Mouse (Mus musculus) mouse embryonic stem cell (cell line): ENCODE measurements around the gene Copg2.
"Not testable (repeated sequence)": the region's sequence is repeated elsewhere in the genome, so short reads cannot be mapped to it uniquely, and the experiment has no call there.

ENCODE experiments used
- in situ Hi-C, 2 experiments: fragments of 300-500 bp; cut with MboI; formaldehyde crosslinking; loops; 1 replicate in 1 of 2; 3 replicates in 1 of 2; pipeline ENCODE4 v1.14.3; 2019 to 2020; ENCODE audit warnings: low sequenced_read_pairs in 2 of 2, low pct_unique_long_range_greater_than_20kb in 1 of 2, mixed read lengths in 1 of 2; ENCODE audit not compliant: unreplicated experiment in 1 of 2

Gene Copg2

DNA sequence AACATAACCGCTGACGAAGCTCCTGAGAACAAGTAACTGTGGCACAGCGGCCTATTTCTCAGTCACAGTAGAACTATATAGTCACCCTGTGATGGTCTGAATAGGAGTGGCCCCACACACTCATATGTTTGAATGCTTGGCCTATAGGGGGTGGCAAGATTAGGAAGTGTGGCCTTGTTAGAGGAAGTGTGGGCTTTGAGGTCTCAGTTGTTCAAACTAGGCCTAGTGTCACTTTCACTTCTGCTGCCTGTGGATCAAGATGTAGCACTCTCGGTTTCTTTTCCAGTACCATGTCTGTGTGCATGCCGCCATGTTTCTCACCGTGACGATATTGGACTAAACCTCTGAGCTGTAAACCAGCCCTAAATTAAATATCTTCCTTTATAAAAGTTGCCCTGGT, 40.6 kb downstream of the Copg2 start:
- in situ Hi-C loops, result no loop called here

DNA sequence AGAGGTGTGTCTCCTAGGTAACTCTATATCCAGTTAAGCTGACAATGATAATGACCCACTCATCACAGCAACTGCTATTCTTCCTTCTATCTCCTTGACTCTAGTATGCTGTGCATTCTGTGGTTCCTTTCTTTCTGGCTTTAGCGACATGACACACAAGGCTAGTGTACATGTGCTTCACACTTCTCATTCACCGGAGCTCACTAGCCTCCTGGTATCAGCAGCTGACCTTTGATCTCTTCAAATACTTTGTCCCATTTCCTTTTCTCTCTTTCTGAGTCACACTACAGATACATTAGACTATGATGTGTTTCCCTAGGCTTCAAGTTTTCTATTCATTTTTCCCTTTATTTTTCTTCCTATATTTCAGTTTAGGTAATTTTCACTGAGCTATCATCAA, 41.4 kb downstream of the Copg2 start:
- in situ Hi-C loops, result no loop called here

GRCm38 (mm10) chr6:30849818-30850217, 46.8 kb downstream of the Copg2 start:
- in situ Hi-C loops, result no loop called here

GRCm38 (mm10) chr6:30832241-30832640, 64.4 kb downstream of the Copg2 start:
- in situ Hi-C loops, result no loop called here

DNA sequence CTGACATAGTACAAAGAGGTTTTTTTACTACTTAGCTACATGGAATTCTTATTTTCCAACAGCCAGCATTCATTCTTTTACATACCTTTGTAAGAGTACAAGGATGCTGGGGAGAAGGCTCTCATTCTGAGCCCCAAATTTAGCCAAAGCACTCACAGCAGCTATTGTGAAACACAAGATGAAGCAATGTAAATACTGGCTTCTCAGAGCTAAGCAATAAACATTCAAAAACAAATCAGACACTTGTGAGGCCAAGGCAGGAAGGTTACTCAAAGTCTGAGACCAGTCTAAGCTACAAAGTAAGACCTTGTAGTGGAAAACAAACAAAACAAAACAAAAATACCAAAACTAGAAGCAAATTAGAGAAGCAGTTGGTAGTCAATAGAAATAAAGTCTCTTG, 83.0 kb downstream of the Copg2 start:
- in situ Hi-C loops, result no loop called here

GRCm38 (mm10) chr6:30805053-30805752, 91.4 kb downstream of the Copg2 start:
- in situ Hi-C loops, result no loop called here

DNA sequence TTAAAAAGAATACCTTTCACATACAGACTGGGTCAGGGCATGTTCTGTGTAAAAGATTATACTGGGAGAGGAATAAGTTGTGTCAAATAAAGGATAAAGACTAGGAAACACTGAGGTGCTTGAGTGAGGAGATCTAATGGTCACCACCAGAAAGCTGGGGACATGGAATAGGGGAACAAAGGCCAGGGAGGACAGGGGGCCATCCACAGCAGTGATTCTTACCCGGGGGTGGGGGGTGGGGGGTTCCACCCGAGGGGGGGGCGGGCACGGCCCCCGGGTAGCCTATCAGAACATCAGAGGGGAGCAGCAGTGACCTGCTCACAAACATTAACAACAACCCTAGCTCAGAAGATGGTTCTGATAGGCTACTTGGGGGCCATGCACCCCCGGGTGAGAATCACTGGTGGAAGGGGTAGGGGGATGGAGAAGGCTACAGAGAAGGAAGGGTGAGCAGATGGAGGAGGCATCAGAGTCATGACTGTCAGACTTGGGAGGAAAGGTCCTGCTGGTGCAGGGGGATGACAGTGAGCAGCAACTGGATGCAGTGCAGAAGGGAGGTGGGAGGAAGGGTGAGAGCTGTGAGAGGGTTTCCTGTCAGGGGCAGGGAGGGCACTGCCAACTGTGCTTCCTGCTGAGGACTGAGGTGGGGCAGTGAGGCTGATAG, 92.1 kb downstream of the Copg2 start:
- in situ Hi-C loops, result not testable (repeated sequence)

GRCm38 (mm10) chr6:30802915-30803314, 93.7 kb downstream of the Copg2 start:
- in situ Hi-C loops, result not testable (repeated sequence)

DNA sequence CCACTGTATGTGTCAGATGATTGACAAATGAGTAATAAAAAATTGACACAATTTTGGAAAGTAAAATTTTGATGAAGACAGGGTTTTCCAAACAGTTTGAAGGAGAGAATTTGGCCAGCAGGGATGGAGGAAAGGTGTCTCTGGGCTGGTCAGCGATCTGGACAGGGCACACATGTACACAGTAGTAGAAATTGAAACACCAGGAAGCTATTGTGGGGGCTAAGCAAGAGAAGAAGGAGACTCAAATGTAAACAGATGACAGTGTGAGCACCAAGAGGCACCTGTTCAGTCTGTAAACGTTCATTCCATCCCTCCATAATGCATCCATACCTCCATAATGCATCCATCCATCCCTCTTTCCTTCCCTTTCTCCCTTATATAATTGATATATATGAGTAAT, 145.4 kb downstream of the Copg2 start:
- in situ Hi-C loops, result no loop called here

DNA sequence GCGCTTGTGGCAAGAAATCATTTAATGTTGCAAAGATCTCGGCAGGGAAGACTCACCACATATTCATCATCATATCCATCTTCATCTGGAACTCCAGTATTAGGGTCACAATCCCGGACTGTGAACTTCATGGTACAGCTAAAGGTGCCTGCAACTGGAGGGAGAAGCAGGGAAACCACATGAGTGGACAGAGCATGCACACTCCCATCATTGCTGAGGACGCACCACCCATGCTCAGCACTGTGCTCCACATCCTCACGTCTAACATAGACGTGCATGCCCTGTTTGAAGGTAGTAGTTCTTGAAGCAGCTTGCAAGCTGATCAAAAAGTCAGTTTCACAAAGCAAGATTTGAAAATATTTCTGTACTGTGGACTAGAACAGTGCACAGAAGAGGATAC, 146.1 kb downstream of the Copg2 start:
- in situ Hi-C loops, result no loop called here

DNA sequence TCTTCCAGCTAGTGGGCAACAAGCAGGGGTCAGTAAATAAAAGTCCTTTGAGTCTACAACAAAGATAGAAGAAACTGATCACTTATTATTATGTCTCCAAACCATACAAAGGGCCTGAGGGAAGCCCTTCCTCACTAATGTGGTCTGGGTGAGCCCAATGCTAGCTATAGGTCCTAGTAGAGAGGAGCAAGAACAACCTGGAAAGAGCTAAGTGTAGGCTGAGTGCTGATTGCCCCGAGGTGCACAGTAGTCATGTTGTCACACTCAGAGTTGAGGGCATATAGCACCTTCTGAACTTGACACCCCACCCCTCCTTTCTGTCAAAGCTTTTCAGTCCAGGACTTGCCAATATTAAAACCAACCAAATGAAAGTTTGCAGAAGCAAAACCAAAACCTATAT, 146.7 kb downstream of the Copg2 start:
- in situ Hi-C loops, result no loop called here

DNA sequence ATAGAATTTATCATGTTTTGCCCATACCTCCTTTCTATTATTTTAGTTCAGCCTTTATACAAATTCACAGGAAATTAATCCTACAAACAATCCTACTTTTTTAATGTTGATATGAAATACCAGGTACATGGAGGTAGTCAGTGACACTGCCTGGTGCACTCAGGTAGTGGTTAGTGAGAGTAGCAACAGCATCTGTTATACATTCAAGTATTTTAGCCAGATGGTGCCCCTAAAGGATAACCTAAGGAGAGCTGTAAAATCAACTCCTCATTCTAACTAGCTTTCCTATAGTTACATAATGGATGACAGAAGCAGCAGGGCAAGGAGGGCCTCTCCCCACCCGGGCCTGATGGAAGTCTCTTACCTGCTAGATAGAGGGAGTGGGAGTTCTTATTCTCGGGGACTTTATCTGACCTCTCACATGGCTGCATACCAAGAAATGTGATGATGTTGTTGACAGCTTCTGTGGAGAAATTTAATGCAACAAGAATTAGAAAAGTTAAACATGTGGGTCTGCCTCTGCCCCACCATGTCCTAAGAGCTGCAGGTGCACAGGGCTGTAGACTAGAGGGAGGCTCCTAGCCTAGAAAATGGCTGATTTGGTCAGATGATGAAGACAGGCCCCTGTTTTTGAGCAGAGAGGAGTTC, 147.4 kb downstream of the Copg2 start:
- in situ Hi-C loops, result no loop called here

DNA sequence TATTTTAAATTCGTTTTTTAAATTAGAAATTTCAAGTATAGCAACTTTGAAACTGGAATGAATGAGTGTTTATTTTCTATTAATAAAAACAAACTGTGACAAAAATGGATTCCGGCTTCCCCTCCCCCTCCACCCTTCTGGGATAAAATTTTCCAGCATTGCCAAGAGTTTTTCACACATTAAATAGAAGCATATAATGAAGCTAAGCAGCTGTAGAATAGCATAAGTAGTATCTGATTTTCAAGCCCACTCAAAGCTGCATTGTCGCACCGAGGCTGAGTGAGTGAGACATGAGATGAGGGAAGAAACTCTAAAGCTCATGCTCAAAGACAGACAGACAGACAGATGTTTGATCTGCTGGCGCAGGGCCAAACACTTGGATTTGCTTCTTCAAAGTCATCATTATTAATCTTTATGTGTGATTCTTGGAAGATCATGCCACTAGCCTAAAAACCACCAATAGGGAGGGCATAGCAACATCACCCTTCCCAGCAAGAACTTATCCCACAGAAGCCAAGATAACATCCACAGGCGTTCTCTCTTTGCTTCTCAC, 148.2 kb downstream of the Copg2 start:
- in situ Hi-C loops, result no loop called here

DNA sequence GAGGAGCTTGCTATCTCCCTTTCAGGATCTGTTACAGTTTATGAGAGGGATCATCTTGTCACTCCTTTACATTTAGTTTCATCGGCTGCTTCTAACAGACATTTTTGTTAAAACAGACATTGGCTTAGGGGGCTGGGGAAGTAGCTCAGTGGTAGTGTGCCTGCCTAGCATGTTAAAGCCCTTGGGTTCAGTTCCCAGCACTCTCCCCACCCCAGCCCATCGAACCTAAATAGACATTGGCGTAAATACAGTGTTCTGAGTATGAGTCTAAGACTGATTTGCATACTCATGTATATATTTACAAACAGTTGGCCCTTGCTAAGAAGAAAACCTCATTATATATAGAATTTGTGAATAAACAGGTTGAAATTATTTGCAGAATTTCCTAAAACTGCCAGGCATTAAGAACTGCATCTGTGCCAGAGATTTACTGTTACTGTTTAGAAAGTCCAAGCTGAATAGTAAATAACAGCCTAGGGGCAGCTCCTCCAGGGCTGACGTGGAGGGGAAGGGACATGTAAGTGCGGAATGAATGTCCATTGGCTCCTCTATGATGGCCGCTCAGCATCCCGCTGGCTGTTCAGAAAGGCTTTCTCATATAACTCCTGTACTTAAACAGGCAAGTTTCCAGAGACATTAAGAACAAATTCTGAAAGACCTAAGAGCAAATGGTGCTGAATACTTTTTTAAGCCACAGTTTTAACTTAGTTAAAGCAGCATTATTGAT, 148.8 kb downstream of the Copg2 start:
- in situ Hi-C loops, result no loop called here

- in situ Hi-C loops, result no loop called here
These were observed 151.0 kb downstream of the Copg2 start for GRCm38 (mm10) chr6:30745591-30745990.

DNA sequence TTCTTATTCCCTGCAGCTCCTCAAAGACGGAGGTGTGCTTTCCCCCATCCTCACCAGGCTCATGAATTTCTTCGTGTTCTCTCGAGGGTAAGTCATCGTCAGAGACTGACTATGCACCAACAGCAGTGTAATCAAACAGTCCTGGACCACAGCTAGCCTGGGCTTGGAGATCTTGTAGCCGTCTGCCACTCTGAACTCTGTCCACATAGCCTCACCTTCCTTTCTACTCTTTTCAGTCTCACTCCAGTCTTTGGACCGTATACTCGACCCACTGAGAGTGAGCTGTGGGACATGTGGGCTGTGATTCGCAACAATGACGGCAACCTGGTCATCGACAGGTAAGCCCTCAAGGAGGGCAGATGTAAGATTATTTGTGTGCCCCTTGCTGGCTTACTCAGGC, 151.7 kb downstream of the Copg2 start:
- in situ Hi-C loops, result no loop called here

DNA sequence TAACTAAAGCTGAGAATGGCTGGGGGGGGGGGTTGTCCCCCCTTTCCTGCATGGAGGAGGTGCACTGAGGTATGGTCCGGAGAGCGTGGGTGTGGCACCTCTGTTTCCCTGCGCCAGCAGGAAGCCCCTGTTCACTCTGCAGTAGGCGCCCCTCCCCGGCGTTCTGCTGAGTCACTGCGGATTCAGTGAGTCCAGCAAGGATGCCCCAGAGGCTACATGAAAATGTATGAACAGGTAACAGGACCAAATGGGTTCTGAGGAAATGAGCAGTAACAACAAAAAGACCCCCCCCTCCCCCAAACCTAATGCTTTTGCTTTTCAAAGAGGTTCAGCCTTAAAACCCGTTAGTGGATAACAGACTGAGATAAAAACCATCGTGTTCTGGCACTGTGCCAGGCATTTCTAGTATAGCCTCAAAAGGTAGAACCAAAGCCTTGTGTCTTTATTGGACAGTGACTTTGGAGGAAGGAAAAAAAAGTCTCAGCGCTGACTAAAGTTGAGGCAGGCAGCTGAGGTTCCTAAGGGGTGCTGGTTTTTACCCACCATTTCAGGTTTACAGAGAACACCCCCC, 157.3 kb downstream of the Copg2 start:
- in situ Hi-C loops, result no loop called here

DNA sequence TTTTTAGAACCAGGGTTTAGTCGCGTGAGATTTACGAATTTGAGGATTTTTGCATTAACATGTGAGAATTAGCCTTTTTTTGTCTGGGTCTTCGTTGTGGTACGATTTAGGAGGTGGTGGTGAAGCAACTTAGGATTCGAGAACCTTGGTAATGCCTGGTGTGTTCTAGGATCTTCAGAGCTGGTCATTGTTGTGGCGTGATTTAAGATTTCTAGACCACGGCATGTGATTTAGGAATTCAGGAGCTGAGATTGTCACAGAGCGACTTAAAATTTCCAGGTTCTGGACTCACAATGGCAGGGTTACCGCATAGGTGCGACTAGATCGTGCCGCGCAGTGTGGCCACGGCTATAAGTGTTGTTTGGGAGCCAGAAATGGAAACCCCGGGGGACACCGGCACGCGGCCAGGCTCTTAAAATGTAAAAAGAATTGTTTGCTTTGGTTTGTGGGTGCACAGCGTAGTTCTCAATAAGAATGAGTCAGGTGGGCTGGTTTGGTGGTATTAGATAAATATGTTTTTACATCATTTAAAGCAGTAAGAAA, 158.1 kb downstream of the Copg2 start:
- in situ Hi-C loops, result no loop called here
